Mouse (Mus musculus): Measurements from ENCODE around the gene Esm1. TPM values are rescaled to one million over a fixed set of nuclear protein-coding genes. Genes with fewer than 3 reads are reported as not detected.

Gene Esm1
- polyA plus RNA-seq, 1 experiment from 2014 or later: 1.8 TPM

Other genes starting within 250 kb of the Esm1 start
- gene Ccno, start 221.9 kb upstream of the Esm1 start, polyA plus RNA-seq (2014; fragmentation: Nextera tagmentation; extraction: Ambion mirVana): 4.1 and 9.0 TPM in 2 replicates
- 1.8 and 4.1 TPM in 2 replicates for gene Mcidas, start 215.8 kb upstream of the Esm1 start, polyA plus RNA-seq (2014; fragmentation: Nextera tagmentation; extraction: Ambion mirVana)
- 0.46 and 2.0 TPM in 2 replicates for gene Cdc20b, start 174.5 kb upstream of the Esm1 start, polyA plus RNA-seq (2014; fragmentation: Nextera tagmentation; extraction: Ambion mirVana)
- 210 and 222 TPM in 2 replicates for gene Gpx8, start 163.2 kb upstream of the Esm1 start, polyA plus RNA-seq (2014; fragmentation: Nextera tagmentation; extraction: Ambion mirVana)
- 0.46 TPM in 1 of 2 replicates, not detected in the other for gene Gzma, start 108.7 kb upstream of the Esm1 start, polyA plus RNA-seq (2014; fragmentation: Nextera tagmentation; extraction: Ambion mirVana)
- not detected in 2 replicates for gene Gzmk, start 16.2 kb downstream of the Esm1 start, polyA plus RNA-seq (2014; fragmentation: Nextera tagmentation; extraction: Ambion mirVana)
- 6.9 and 7.4 TPM in 2 replicates for gene BC067074, start 83.5 kb downstream of the Esm1 start, polyA plus RNA-seq (2014; fragmentation: Nextera tagmentation; extraction: Ambion mirVana)

All from embryonic facial prominence, embryonic 14.5 days (tissue).